Mouse (Mus musculus): ENCODE results near the gene Pde6g. TPM values are rescaled to one million over a fixed set of nuclear protein-coding genes. Genes with fewer than 3 reads are reported as not detected.

The Pde6g gene
- polyA plus RNA-seq, 1 experiment from 2014 or later = 0.20 TPM

DNA sequence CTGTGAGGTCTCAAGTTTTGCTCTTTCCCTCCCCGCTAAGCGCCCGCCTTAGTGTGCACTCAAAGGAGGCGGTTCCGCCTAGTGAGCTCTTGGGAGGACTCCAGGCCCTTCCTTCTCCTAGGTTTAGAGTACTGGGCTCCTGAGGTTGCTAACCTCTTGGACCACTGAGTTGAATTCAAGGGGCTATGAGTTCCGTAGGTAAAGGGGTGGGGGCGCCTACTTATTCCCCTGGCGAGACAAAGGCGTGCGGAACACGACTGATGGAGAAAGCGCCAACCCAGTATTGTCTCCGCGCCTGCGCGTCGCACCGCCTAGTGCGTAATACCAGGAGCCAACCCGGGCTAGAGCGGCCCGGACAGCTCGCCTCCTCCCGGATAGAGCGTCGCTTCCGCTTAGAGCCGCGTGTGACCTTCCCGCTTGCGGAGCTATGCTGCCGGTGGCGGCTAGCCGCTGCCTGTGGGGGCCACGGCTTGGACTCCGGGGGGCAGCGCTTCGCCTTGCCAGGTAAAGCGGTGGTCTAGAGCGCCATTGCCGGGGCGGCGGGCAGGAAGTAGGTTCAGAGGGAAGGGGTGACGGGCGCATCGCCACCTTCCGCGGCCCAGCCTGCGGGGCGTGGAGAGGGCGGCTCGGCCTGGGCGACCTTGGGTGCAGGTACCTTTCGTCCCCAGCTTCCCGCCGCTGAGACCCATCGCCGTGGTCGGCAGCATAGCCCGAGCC is 31.1 kb upstream of the Pde6g start, which contains the start of gene Mrpl12:
TSS of gene Mrpl12 (plus strand) at position 349 of the 717 bp plus-strand sequence.
- ATAC-seq (ENCODE audit: low FRiP score, low TSS enrichment) = peak; percentile 93
- H3K27ac ChIP-seq (ENCODE audit: low read depth, low read length) = peak within 1 kb of the TSS; percentile 70
- H3K9me3 ChIP-seq (ENCODE audit: control insufficient read depth, low read length) = no peaks in the 10 kb centered on the region
- H3K4me1 ChIP-seq (ENCODE audit: control insufficient read depth, insufficient read depth, low read length) = peaks cover 7% of the 10 kb centered on the region
- H3K4me2 ChIP-seq (replicated peaks; ENCODE audit: low read depth, low read length) = peak within 1 kb of the TSS; percentile 84
- H3K4me3 ChIP-seq (ENCODE audit: low read length) = peak within 1 kb of the TSS; percentile 89
- H3K36me3 ChIP-seq (ENCODE audit: control insufficient read depth, insufficient read depth, low read length) = peaks cover 76% of the 10 kb centered on the region
- peak within 1 kb of the TSS; percentile 94 for H3K9ac ChIP-seq (ENCODE audit: low read depth, low read length)
- H3K27me3 ChIP-seq (ENCODE audit: control insufficient read depth, insufficient read depth, low read length) = no peaks in the 10 kb centered on the region
- WGBS = under 1% methylated on average over 58 of the region's 60 CpGs

DNA sequence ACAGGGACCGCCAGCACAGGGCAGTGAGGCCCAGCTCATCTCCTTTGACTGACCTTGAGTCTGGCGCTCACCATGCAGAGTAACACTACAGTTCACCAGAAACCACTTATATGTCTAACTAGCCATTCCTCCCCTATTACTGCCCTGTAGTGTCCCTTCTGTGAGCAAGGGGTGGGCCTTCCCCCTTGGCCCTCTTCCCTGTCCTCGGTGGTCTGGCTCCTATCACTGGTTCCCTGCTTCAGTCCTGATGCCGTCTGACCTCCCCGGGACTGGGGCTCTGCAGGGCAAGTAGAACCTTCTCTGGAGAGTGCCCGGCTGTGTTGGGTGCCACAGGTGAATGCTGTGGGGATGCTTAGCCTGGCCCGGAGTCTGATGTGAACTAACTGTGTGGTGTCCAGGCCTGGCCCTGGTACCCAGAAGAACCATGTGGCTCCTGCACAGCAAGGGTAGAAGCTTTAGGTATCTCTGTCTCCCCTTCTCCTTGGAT is 30.2 kb upstream of the Pde6g start:
- 87% methylated on average over 7 of the region's 7 CpGs for WGBS
- no peaks in the 10 kb centered on the region for H3K9me3 ChIP-seq (ENCODE audit: control insufficient read depth, low read length)
- no peaks in the 10 kb centered on the region for H3K27me3 ChIP-seq (ENCODE audit: control insufficient read depth, insufficient read depth, low read length)
- H3K36me3 ChIP-seq (ENCODE audit: control insufficient read depth, insufficient read depth, low read length) = peaks cover 79% of the 10 kb centered on the region
- peak overlapping the region; percentile 70; the same call in 1 of the 2 replicates for H3K27ac ChIP-seq (ENCODE audit: low read depth, low read length)
- H3K4me3 ChIP-seq (ENCODE audit: low read length) = peak overlapping the region; percentile 89; the same call in 1 of the 2 replicates
- peak overlapping the region; percentile 84 for H3K4me2 ChIP-seq (replicated peaks; ENCODE audit: low read depth, low read length)
- 0 out of 2 replicates have a peak, but pooled peaks cover 6% of the 10 kb centered on the region for H3K4me1 ChIP-seq (ENCODE audit: control insufficient read depth, insufficient read depth, low read length)
- ATAC-seq (ENCODE audit: low FRiP score, low TSS enrichment) = no peak
- H3K9ac ChIP-seq (ENCODE audit: low read depth, low read length) = peak overlapping the region; percentile 94; the same call in 1 of the 2 replicates

DNA sequence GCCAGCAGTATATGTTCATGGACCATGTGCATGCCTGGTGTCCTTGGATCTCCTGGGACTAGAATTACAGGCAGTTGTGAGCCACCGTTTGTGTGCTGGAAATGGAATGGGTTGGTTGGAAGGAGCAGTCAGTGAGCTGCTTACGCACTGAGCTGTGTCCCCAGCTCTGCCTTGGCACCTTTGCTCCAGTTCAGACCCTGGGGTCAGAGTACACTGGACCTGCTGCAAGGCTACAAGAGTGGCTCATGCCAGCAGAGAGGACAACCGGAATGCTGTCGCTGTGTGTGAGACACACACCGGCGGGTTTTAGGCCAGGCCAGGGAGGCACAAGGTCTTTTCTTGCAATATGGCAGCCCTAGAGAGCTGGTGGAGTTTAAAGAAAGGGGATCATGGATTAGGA is 18.8 kb upstream of the Pde6g start:
- no peak overlapping the region for H3K4me2 ChIP-seq (replicated peaks; ENCODE audit: low read depth, low read length)
- H3K27ac ChIP-seq (ENCODE audit: low read depth, low read length) = no peak overlapping the region
- no peaks in the 10 kb centered on the region for H3K27me3 ChIP-seq (ENCODE audit: control insufficient read depth, insufficient read depth, low read length)
- H3K36me3 ChIP-seq (ENCODE audit: control insufficient read depth, insufficient read depth, low read length) = peaks cover 69% of the 10 kb centered on the region
- 96% methylated on average over 6 of the region's 6 CpGs for WGBS
- no peak overlapping the region for H3K4me3 ChIP-seq (ENCODE audit: low read length)
- no peak for ATAC-seq (ENCODE audit: low FRiP score, low TSS enrichment)
- no peak overlapping the region for H3K9ac ChIP-seq (ENCODE audit: low read depth, low read length)
- no peaks in the 10 kb centered on the region for H3K9me3 ChIP-seq (ENCODE audit: control insufficient read depth, low read length)
- H3K4me1 ChIP-seq (ENCODE audit: control insufficient read depth, insufficient read depth, low read length) = peaks cover 8% of the 10 kb centered on the region

DNA sequence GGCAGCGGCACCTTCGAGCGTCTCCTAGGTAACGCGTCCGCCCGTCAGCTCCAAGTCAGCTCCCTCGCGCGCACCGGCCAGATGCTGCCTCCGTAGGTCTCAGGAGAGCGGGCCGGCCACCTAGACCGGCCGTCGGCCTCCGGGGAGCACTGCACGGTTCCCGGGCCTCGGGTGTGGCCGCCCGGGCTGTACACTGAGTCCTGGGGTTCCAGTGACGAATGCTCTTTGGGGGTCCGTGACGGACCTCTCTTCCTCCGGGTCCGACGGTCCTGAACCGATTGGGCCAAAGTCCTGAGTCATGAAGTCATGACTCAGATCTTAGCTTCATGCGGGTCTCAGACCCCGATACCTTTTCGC is 14.4 kb upstream of the Pde6g start:
- Histone ChIP-seq H3K9ac (ENCODE audit: low read depth, low read length) (peak overlapping the region; percentile 86), H3K36me3 (ENCODE audit: control insufficient read depth, insufficient read depth, low read length) (peaks cover 56% of the 10 kb centered on the region), H3K9me3 (ENCODE audit: control insufficient read depth, low read length) (no peaks in the 10 kb centered on the region), H3K27me3 (ENCODE audit: control insufficient read depth, insufficient read depth, low read length) (no peaks in the 10 kb centered on the region), H3K4me3 (ENCODE audit: low read length) (peak overlapping the region; percentile 99), H3K27ac (ENCODE audit: low read depth, low read length) (no peak overlapping the region), H3K4me2 (replicated peaks; ENCODE audit: low read depth, low read length) (peak overlapping the region; percentile 87), H3K4me1 (ENCODE audit: control insufficient read depth, insufficient read depth, low read length) (peaks cover 16% of the 10 kb centered on the region)
- under 1% methylated on average over 33 of the region's 33 CpGs for WGBS
- peak; percentile 54 for ATAC-seq (ENCODE audit: low FRiP score, low TSS enrichment)

DNA sequence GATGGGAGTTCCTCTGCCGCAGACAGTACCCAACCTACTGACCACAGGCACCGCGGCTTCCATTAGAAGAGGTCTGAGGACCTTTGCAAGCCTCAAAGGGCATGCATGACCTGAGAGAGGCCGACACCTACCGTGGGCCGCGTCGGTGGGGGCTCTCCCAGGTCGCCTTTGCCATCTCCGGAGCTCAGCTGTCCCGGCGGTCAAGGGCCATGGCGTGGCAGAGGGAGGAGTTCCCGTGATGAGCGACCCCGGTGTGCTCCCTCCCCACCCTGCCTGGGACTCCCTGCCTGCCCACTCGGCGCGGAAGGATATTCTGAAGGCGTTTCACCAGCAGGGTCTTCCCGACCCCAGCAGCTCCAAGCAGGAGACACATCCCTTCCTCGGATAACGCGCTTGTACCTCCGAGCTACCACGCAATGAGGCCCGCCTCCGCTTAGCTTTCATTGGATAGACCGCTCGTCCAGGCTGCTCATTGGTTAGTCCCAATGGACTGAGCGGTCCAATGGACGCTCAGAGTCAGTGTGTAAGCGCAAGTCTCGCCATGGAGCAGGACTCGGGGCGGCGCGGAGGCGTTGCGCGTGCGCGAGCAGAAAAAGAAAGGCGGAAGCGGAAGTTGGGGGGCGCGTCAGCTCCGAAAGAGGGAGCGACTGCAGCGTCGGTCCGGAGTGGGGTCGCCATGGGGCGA is 13.9 kb upstream of the Pde6g start, which contains the start of gene Arl16:
TSS of gene Arl16 (minus strand) at position 557 of the 685 bp plus-strand sequence.
- ATAC-seq (ENCODE audit: low FRiP score, low TSS enrichment) = peak; percentile 100
- Histone ChIP-seq H3K4me2 (replicated peaks; ENCODE audit: low read depth, low read length) (peak within 1 kb of the TSS; percentile 97), H3K9ac (ENCODE audit: low read depth, low read length) (peak within 1 kb of the TSS; percentile 86), H3K27ac (ENCODE audit: low read depth, low read length) (peak within 1 kb of the TSS; percentile 51; the same call in 1 of the 2 replicates), H3K4me3 (ENCODE audit: low read length) (peak within 1 kb of the TSS; percentile 99), H3K4me1 (ENCODE audit: control insufficient read depth, insufficient read depth, low read length) (peaks cover 16% of the 10 kb centered on the region), H3K27me3 (ENCODE audit: control insufficient read depth, insufficient read depth, low read length) (no peaks in the 10 kb centered on the region), H3K36me3 (ENCODE audit: control insufficient read depth, insufficient read depth, low read length) (peaks cover 56% of the 10 kb centered on the region), H3K9me3 (ENCODE audit: control insufficient read depth, low read length) (no peaks in the 10 kb centered on the region)
- WGBS = under 1% methylated on average over 53 of the region's 54 CpGs

DNA sequence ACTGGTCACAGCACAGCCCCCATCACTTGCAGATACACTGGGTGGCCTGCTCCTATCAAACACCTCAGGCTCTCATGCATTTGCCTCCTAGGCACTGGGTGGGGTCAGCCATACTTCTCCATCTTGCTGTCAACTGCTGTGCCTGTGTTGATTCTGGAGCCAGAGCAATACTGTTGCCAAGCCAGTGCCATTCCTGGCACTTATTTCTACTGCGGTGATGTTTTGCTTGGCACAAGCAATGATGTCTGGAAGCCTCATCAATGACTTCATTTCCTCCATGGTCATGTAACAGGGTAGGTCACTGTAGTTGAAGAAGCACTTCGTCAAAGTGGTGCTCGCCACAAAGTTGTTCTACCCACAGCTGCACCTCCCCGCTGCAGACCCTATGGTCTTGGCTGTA is 12.2 kb upstream of the Pde6g start:
- H3K4me3 ChIP-seq (ENCODE audit: low read length) = no peak overlapping the region
- ATAC-seq (ENCODE audit: low FRiP score, low TSS enrichment) = no peak
- 92% methylated on average over 4 of the region's 4 CpGs for WGBS
- no peak overlapping the region for H3K27ac ChIP-seq (ENCODE audit: low read depth, low read length)
- no peak overlapping the region for H3K4me2 ChIP-seq (replicated peaks; ENCODE audit: low read depth, low read length)
- H3K4me1 ChIP-seq (ENCODE audit: control insufficient read depth, insufficient read depth, low read length) = peaks cover 16% of the 10 kb centered on the region
- no peak overlapping the region for H3K9ac ChIP-seq (ENCODE audit: low read depth, low read length)
- no peaks in the 10 kb centered on the region for H3K27me3 ChIP-seq (ENCODE audit: control insufficient read depth, insufficient read depth, low read length)
- peaks cover 55% of the 10 kb centered on the region for H3K36me3 ChIP-seq (ENCODE audit: control insufficient read depth, insufficient read depth, low read length)
- H3K9me3 ChIP-seq (ENCODE audit: control insufficient read depth, low read length) = no peaks in the 10 kb centered on the region

DNA sequence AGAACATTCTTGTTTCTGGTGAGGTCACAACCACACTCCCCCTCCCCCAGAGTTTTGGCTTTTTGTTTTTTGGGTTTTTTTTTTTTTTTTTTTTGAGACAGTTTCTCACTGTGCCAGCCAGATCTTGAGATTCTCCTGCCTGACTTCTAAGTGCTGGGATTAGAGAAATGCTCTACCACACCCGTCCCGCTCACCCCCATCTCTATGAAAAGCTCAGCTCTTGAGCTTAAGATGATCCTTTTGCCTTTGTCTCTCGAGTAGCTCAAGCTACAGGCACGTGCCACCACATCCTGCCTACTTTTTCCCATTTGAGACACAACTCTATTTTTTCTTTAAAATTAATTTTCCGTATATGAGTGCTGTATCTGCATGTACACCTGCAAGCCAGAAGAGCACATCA is 11.1 kb upstream of the Pde6g start:
- H3K9me3 ChIP-seq (ENCODE audit: control insufficient read depth, low read length) = no peaks in the 10 kb centered on the region
- no peak overlapping the region for H3K9ac ChIP-seq (ENCODE audit: low read depth, low read length)
- no peaks in the 10 kb centered on the region for H3K27me3 ChIP-seq (ENCODE audit: control insufficient read depth, insufficient read depth, low read length)
- no peak for ATAC-seq (ENCODE audit: low FRiP score, low TSS enrichment)
- H3K4me3 ChIP-seq (ENCODE audit: low read length) = no peak overlapping the region
- H3K4me1 ChIP-seq (ENCODE audit: control insufficient read depth, insufficient read depth, low read length) = peaks cover 16% of the 10 kb centered on the region
- H3K36me3 ChIP-seq (ENCODE audit: control insufficient read depth, insufficient read depth, low read length) = peaks cover 52% of the 10 kb centered on the region
- 90% methylated on average over 5 of the region's 5 CpGs for WGBS
- no peak overlapping the region for H3K4me2 ChIP-seq (replicated peaks; ENCODE audit: low read depth, low read length)
- no peak overlapping the region for H3K27ac ChIP-seq (ENCODE audit: low read depth, low read length)

DNA sequence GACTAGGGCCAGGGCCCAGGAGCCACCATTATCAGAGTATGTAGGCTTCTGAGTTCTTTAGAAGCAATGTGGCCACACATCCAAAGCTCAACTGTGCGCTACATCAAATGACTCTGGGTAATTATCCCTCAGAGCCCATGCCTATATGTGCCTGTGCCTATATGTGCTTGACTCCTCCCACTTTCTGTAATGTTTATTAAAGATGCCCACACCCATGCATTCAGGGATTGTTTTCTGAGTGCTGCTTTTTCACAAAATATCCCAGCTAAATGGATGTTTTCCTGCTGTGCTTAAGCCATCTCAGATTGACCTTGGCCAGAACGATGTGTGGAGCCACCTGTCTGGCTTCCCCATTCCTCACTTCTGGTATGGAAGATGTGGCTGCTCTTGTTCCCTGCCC is 10.2 kb upstream of the Pde6g start:
- Histone ChIP-seq H3K4me1 (ENCODE audit: control insufficient read depth, insufficient read depth, low read length) (peaks cover 20% of the 10 kb centered on the region), H3K36me3 (ENCODE audit: control insufficient read depth, insufficient read depth, low read length) (peaks cover 52% of the 10 kb centered on the region), H3K9me3 (ENCODE audit: control insufficient read depth, low read length) (no peaks in the 10 kb centered on the region), H3K9ac (ENCODE audit: low read depth, low read length) (no peak overlapping the region), H3K4me3 (ENCODE audit: low read length) (no peak overlapping the region), H3K27me3 (ENCODE audit: control insufficient read depth, insufficient read depth, low read length) (no peaks in the 10 kb centered on the region), H3K4me2 (replicated peaks; ENCODE audit: low read depth, low read length) (no peak overlapping the region), H3K27ac (ENCODE audit: low read depth, low read length) (no peak overlapping the region)
- WGBS = 96% methylated on average over 2 of the region's 2 CpGs
- ATAC-seq (ENCODE audit: low FRiP score, low TSS enrichment) = no peak
